In the genomic region with DNA sequence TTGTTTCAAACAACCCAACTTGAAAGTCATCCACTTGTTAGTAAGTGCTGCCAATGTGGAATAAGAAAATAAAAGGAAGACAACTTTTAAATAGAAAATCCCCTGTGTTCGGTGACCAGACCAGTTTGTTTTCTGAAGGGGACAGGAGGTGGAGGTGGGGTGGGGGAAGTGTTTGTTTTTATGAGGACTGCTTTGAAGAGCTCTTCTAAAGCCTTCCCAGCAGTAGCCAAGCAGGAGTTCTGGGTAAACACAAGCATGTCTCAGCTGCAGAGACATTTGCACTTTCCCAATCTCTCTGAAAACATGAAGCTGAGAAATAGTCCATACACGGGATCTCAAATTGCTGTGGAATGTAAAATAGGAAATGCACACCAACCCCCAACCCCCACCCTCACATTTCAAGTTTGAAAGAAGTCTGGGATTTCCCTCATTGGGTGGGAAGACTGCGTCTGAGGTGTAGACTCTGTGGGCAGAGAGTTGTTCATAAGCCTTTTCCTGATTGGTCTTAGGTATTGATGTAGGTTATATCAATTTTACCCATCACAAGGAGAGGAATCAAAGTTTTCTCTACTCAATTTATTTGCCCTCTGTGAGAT, we compare ENCODE assay signal across 27 mouse cellular contexts. TPM values are rescaled to one million over a fixed set of nuclear protein-coding genes. Genes with fewer than 3 reads are reported as not detected.
DNase-seq lines count a peak whose midpoint lies in the region; ATAC-seq and TF ChIP-seq lines count a peak whose summit lies in the region.
"Had no signal": no experiment of that assay in that cellular context is flagged by ENCODE, and none has a peak within 500 bp of the region (broad histone marks: within the 10 kb centered on the region; RNA-seq: fewer than 3 reads in every experiment).

No protein-coding gene starts in this region.

- H3K4me2 ChIP-seq in limb, embryonic 14.5 days (replicated peaks; ENCODE audit: low read depth, low read length, severe bottlenecking) = no peak overlapping the region
- H3K4me2 ChIP-seq in lung, embryonic 15.5 days = no peak overlapping the region
- H3K4me2 ChIP-seq: embryonic facial prominence, embryonic 13.5 days; forebrain, embryonic 12.5 days; forebrain, embryonic 15.5 days; heart, embryonic 11.5 days; hindbrain, embryonic 13.5 days had no signal

- H3K9ac ChIP-seq in heart, adult 2 months (ENCODE audit: low read depth, low read length) = no peak overlapping the region
- no peak overlapping the region for H3K9ac ChIP-seq in limb, embryonic 14.5 days (ENCODE audit: low read depth, low read length, severe bottlenecking)
- H3K9ac ChIP-seq in lung, embryonic 15.5 days = no peak overlapping the region
- H3K9ac ChIP-seq: embryonic facial prominence, embryonic 13.5 days; forebrain, embryonic 12.5 days; forebrain, embryonic 15.5 days; hindbrain, embryonic 13.5 days had no signal

- peak overlapping the region; percentile 4; the same call in 1 of the 2 replicates for H3K27ac ChIP-seq in heart, adult 2 months
- no peak overlapping the region for H3K27ac ChIP-seq in limb, embryonic 14.5 days (replicated peaks; ENCODE audit: low read depth, low read length)
- H3K27ac ChIP-seq in limb, embryonic 10.5 days = no peak overlapping the region
- peak overlapping the region; percentile 58 for H3K27ac ChIP-seq in lung, embryonic 15.5 days
- H3K27ac ChIP-seq: embryonic facial prominence, embryonic 10.5 days; embryonic facial prominence, embryonic 13.5 days; forebrain, embryonic 12.5 days; forebrain, embryonic 15.5 days; hindbrain, embryonic 10.5 days; hindbrain, embryonic 13.5 days had no signal

- 44% methylated on average over 3 of the region's 3 CpGs for WGBS in heart, adult 2 months
- WGBS in limb, embryonic 14.5 days = 35% methylated on average over 3 of the region's 3 CpGs
- WGBS in limb, embryonic 10.5 days = 48% methylated on average over 3 of the region's 3 CpGs
- WGBS in lung, embryonic 15.5 days = 22% methylated on average over 3 of the region's 3 CpGs
- WGBS in lung, adult 2 months = 22% methylated on average over 3 of the region's 3 CpGs

- peaks cover 2% of the 10 kb centered on the region for H3K4me1 ChIP-seq in heart, adult 2 months (ENCODE audit: control insufficient read depth, insufficient read depth, low read length)
- no peaks in the 10 kb centered on the region for H3K4me1 ChIP-seq in limb, embryonic 14.5 days (ENCODE audit: control insufficient read depth, insufficient read depth, low read length)
- H3K4me1 ChIP-seq in limb, embryonic 10.5 days = no peaks in the 10 kb centered on the region
- H3K4me1 ChIP-seq in lung, embryonic 15.5 days = peaks cover 8% of the 10 kb centered on the region; the same call in 1 of the 2 replicates
- H3K4me1 ChIP-seq in lung, adult 2 months (ENCODE audit: control insufficient read depth, insufficient read depth, low read length) = no peaks in the 10 kb centered on the region; the same call in none of the 2 replicates
- H3K4me1 ChIP-seq: embryonic facial prominence, embryonic 13.5 days; forebrain, embryonic 12.5 days; forebrain, embryonic 15.5 days; hindbrain, embryonic 10.5 days; hindbrain, embryonic 13.5 days had no signal

- no peak for ATAC-seq in limb, embryonic 14.5 days (ENCODE audit: low FRiP score, low read depth)
- no peak for ATAC-seq in lung, embryonic 15.5 days (ENCODE audit: borderline replicate concordance, extremely low read depth, low FRiP score, low TSS enrichment)
- ATAC-seq: CD4-positive, CD25-positive, alpha-beta regulatory T cell, adult 4 months; forebrain, embryonic 15.5 days; hindbrain, embryonic 16.5 days had no signal

- no peak for TF ChIP-seq EP300 in heart, adult 2 months (IDR thresholded peaks at IDR 0.05; ENCODE audit: insufficient read depth, low read depth, low read length)

- TF ChIP-seq CTCF in heart, adult 2 months (IDR thresholded peaks at IDR 0.05) = no peak
- no peak for TF ChIP-seq CTCF in lung, adult 2 months (IDR thresholded peaks at IDR 0.05; ENCODE audit: insufficient read depth, low read length)
- TF ChIP-seq CTCF in brain, embryonic 14.5 days (IDR thresholded peaks at IDR 0.05; ENCODE audit: borderline replicate concordance, extremely low read depth, insufficient read depth, insufficient read length) = no peak

- peaks cover 14% of the 10 kb centered on the region for H3K36me3 ChIP-seq in heart, adult 2 months (ENCODE audit: control insufficient read depth, insufficient read depth, low read length)
- no peaks in the 10 kb centered on the region for H3K36me3 ChIP-seq in limb, embryonic 14.5 days (ENCODE audit: control insufficient read depth, insufficient read depth, low read length)
- H3K36me3 ChIP-seq in limb, embryonic 10.5 days = no peaks in the 10 kb centered on the region
- no peaks in the 10 kb centered on the region for H3K36me3 ChIP-seq in lung, embryonic 15.5 days
- H3K36me3 ChIP-seq: embryonic facial prominence, embryonic 10.5 days; embryonic facial prominence, embryonic 13.5 days; forebrain, embryonic 12.5 days; forebrain, embryonic 15.5 days; hindbrain, embryonic 10.5 days; hindbrain, embryonic 13.5 days had no signal

- H3K4me3 ChIP-seq in heart, adult 2 months = no peak overlapping the region
- H3K4me3 ChIP-seq in limb, embryonic 14.5 days (replicated peaks; ENCODE audit: low read length) = no peak overlapping the region
- H3K4me3 ChIP-seq in limb, embryonic 10.5 days = no peak overlapping the region
- H3K4me3 ChIP-seq in lung, embryonic 15.5 days = no peak overlapping the region
- no peak overlapping the region for H3K4me3 ChIP-seq in lung, adult 2 months (replicated peaks; ENCODE audit: extremely low read depth, low read depth, low read length)
- H3K4me3 ChIP-seq: embryonic facial prominence, embryonic 10.5 days; embryonic facial prominence, embryonic 13.5 days; erythroblast, embryonic 14.5 days; forebrain, embryonic 12.5 days; forebrain, embryonic 15.5 days; hindbrain, embryonic 10.5 days; hindbrain, embryonic 13.5 days had no signal

- H3K79me2 ChIP-seq in heart, adult 2 months (replicated peaks; ENCODE audit: control insufficient read depth, insufficient read depth, low read length) = no peaks in the 10 kb centered on the region; the same call in 1 of the 2 replicates

- no peak for DNase-seq in heart, adult 2 months
- no peak for DNase-seq in heart, adult 9 months (ENCODE audit: low spot score in 2 of 2)
- DNase-seq in limb, embryonic 14.5 days (ENCODE audit: low spot score) = peak; percentile 1
- DNase-seq in limb, embryonic 10.5 days (ENCODE audit: low spot score) = no peak
- DNase-seq in lung, adult 2 months = no peak
- DNase-seq in brain, embryonic 14.5 days (ENCODE audit: low read depth) = peak; percentile 23
- DNase-seq in kidney, adult 8-10 months = no peak
- DNase-seq: adrenal gland, adult 2 months; adrenal gland, postnatal 14 days; cerebellum, adult 11-12 months; cerebellum, adult 8-10 months; cerebellum, postnatal 10 days; cerebellum, postnatal 36 days; embryo, embryonic 11 days; gastrocnemius, postnatal 14 days; heart, adult 18-20 months had no signal

- TF ChIP-seq POLR2A in heart, adult 2 months (IDR thresholded peaks at IDR 0.05; ENCODE audit: insufficient read depth, low read depth, low read length) = no peak
- no peak for TF ChIP-seq POLR2A in limb, embryonic 14.5 days (IDR thresholded peaks at IDR 0.05; ENCODE audit: borderline replicate concordance, extremely low read depth, insufficient read depth, insufficient read length)
- no peak for TF ChIP-seq POLR2A in lung, adult 2 months (IDR thresholded peaks at IDR 0.05; ENCODE audit: borderline replicate concordance, extremely low read depth, low read depth, low read length)
- TF ChIP-seq POLR2A in brain, embryonic 14.5 days (IDR thresholded peaks at IDR 0.05; ENCODE audit: borderline replicate concordance, extremely low read depth, insufficient read depth, insufficient read length, poor library complexity, severe bottlenecking) = no peak

- H3K9me3 ChIP-seq in limb, embryonic 14.5 days (ENCODE audit: control insufficient read depth, low read length) = no peaks in the 10 kb centered on the region
- H3K9me3 ChIP-seq in limb, embryonic 10.5 days (replicated peaks) = no peaks in the 10 kb centered on the region
- no peaks in the 10 kb centered on the region for H3K9me3 ChIP-seq in lung, embryonic 15.5 days
- H3K9me3 ChIP-seq: embryonic facial prominence, embryonic 10.5 days; embryonic facial prominence, embryonic 13.5 days; forebrain, embryonic 12.5 days; forebrain, embryonic 15.5 days; hindbrain, embryonic 10.5 days; hindbrain, embryonic 13.5 days had no signal

- H3K27me3 ChIP-seq in heart, adult 2 months (ENCODE audit: control insufficient read depth, insufficient read depth, low read length) = no peaks in the 10 kb centered on the region
- no peaks in the 10 kb centered on the region for H3K27me3 ChIP-seq in limb, embryonic 14.5 days (ENCODE audit: control insufficient read depth, insufficient read depth, low read length)
- H3K27me3 ChIP-seq in limb, embryonic 10.5 days (ENCODE audit: low read depth, poor library complexity, severe bottlenecking) = no peaks in the 10 kb centered on the region
- H3K27me3 ChIP-seq in lung, embryonic 15.5 days = no peaks in the 10 kb centered on the region
- H3K27me3 ChIP-seq: embryonic facial prominence, embryonic 13.5 days; forebrain, embryonic 15.5 days; hindbrain, embryonic 13.5 days had no signal

- intact Hi-C loops in heart, adult 2 months (cut with DNase I) = no loop called here

RNA-seq across cellular contexts. Expression of gene Sptbn1, which starts 7.6 kb away (rescaled TPM):
- total RNA-seq in heart, adult 2 months (2021) = 100 to 1,000 TPM; 509 to 570 TPM
- polyA plus RNA-seq in heart, adult 2 months (2012; rRNA removed) = 169 and 246 TPM in 2 replicates
- polyA plus RNA-seq in limb, embryonic 14.5 days (2012; rRNA removed) = 92.0 and 101 TPM in 2 replicates
- 117 and 120 TPM in 2 replicates for polyA plus RNA-seq in limb, embryonic 14.5 days (2014; fragmentation: Nextera tagmentation; extraction: Ambion mirVana)
- 55.9 and 64.1 TPM in 2 replicates for polyA plus RNA-seq in limb, embryonic 10.5 days (2016; fragmentation: Nextera tagmentation; extraction: Ambion mirVana)
- polyA plus RNA-seq in lung, embryonic 15.5 days (2015; fragmentation: Nextera tagmentation; extraction: Ambion mirVana) = 155 and 163 TPM in 2 replicates
- polyA plus RNA-seq in lung, adult 2 months (2012; rRNA removed) = 222 and 294 TPM in 2 replicates
- 91.0 and 174 TPM in 2 replicates for polyA plus RNA-seq in brain, embryonic 14.5 days (2012; rRNA removed)

Comparison
In these comparisons a context has a peak if more than half of its experiments do, and no peak if none do; other contexts are left out.
1. DNase-seq: peak in limb, embryonic 14.5 days (single experiment) and brain, embryonic 14.5 days (single experiment); none in heart, adult 2 months (0 of 2), heart, adult 9 months (0 of 2), limb, embryonic 10.5 days (single experiment), lung, adult 2 months (single experiment) and kidney, adult 8-10 months (0 of 2).
2. H3K27ac ChIP-seq: peak in heart, adult 2 months (single experiment) and lung, embryonic 15.5 days (single experiment); none in limb, embryonic 14.5 days (single experiment) and limb, embryonic 10.5 days (single experiment).